Mouse (Mus musculus): Measurements from ENCODE around the gene Slc22a23.

DNA sequence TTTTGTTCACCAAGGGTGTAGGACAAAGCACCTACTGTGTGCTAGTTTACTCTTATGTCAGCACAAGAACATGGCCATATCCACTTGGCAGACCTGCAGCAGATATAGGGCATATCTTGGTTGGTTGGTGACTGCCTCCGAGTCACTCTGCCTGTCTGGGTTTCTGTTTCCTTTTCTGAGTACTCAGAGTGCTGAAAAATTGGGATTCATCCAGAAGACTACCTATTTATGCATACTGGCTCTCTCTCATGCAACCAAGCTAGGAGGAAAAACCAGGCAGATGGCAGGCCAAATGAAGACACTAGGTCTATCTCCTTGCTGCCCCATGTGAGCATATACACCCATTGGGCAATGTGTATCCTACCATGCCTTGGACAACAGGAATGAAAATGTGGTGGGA, 149.3 kb downstream of the Slc22a23 start:
- TF ChIP-seq CTCF (IDR thresholded peaks at IDR 0.05; ENCODE audit: borderline replicate concordance, control insufficient read depth, extremely low read depth, insufficient read depth, low read length, poor library complexity), result no peak
- no peak for TF ChIP-seq POLR2A (IDR thresholded peaks at IDR 0.05; ENCODE audit: control insufficient read depth, extremely low read depth, insufficient read depth, low read length, poor library complexity)

Data from thymus, adult 2 months (tissue).